Mouse (Mus musculus) liver, postnatal 0 days (tissue): Measurements from ENCODE around the gene Ifne.
A peak's percentile ranks its signal among the peaks of the same experiment; 100 is the strongest.

Experiments used
- CTCF ChIP-seq: sonication (generic); IDR thresholded peaks from 2 replicates; pipeline ENCODE4 v1.5.1; 2016; ENCODE audit warnings: antibody characterized with exemption, low read depth
- EP300 ChIP-seq: IDR thresholded peaks from 2 replicates; pipeline ENCODE4 v1.6.1; 2016; ENCODE audit warnings: antibody characterized with exemption, low read depth, mild to moderate bottlenecking

- TF ChIP-seq CTCF (peak; percentile 34; the same call in 1 of the 2 replicates), EP300 (no peak)
Measured at GRCm38 (mm10) chr4:88912882-88913281, 32.9 kb upstream of the Ifne start.
